Mouse (Mus musculus): ENCODE results near the gene Spint1.

DNA sequence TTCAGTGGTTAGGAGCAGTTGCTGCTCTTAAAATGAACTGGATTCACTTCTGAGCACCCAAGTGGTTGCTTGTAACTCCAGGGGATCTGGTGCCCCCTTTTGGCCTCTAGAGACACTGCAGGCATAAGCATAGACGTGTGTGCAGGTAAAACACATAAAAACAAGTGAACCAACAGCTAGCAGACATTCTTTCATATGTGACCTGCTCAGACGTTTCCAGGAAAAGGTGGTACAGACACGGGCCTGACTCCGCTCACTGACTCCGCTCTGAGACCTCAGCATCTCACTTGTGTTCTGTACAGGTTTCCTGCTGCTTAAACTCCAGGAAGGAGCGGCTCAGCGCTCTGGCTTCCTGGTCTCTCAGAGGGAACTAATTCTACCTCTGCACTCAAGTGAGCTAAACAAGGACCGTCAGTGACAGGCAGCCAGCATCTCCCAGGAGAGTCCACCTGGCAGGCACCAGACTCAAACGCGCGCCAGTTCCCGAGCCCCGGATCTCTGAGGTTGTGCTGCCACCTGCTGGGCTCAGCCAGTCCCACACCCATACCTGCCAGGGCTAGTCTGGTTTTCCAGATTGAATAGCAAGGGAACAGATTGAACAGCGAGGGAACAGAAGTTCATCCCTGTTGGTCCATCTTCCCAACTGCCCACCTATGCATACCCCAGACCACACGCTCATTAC, 48.0 kb upstream of the Spint1 start:
- TF ChIP-seq ZC3H11A (IDR thresholded peaks at IDR 0.05; ENCODE audit: borderline replicate concordance, low read depth, low read length) (peak; percentile 68; the same call in 1 of the 2 replicates), ZNF384 (IDR thresholded peaks at IDR 0.05; ENCODE audit: low read depth, low read length) (no peak), MAFK (IDR thresholded peaks at IDR 0.05; ENCODE audit: insufficient read depth, low read depth, low read length) (no peak), HCFC1 (IDR thresholded peaks at IDR 0.05; ENCODE audit: borderline replicate concordance, insufficient read depth, low read length) (no peak; the same call in 1 of the 2 replicates)
